Mouse (Mus musculus) liver, embryonic 13.5 days (tissue): Measurements from ENCODE around the gene Ccdc71. TPM values are rescaled to one million over a fixed set of nuclear protein-coding genes. Genes with fewer than 3 reads are reported as not detected.

Experiments
- ATAC-seq: fragments of 200-750 bp; cut with Nextera tagmentation; 2 replicates; pipeline ENCODE4 v1.8.0; 2017; ENCODE audit warnings: low read depth, mild to moderate bottlenecking, moderate number of reproducible peaks, moderate library complexity
- DNase-seq: peaks from one replicate; pipeline ENCODE4 v3.0.0; 2022
- H3K27ac ChIP-seq: fragments of 300-500 bp; sonication (generic); 2 replicates; pipeline ENCODE4 v1.5.1; 2015; ENCODE audit warnings: moderate library complexity, mild to moderate bottlenecking, inconsistent platforms
- H3K27me3 ChIP-seq: fragments of 300-500 bp; sonication (generic); 2 replicates; pipeline ENCODE4 v1.6.1; 2015; ENCODE audit warnings: mild to moderate bottlenecking, inconsistent platforms
- H3K36me3 ChIP-seq: fragments of 300-500 bp; sonication (generic); 2 replicates; pipeline ENCODE4 v1.6.1; 2015; ENCODE audit warnings: mild to moderate bottlenecking, inconsistent platforms
- H3K4me1 ChIP-seq: fragments of 300-500 bp; sonication (generic); replicated peaks from 2 replicates; pipeline ENCODE4 v1.6.1; 2015; ENCODE audit warnings: inconsistent platforms
- H3K4me2 ChIP-seq: fragments of 300-500 bp; sonication (generic); 2 replicates; pipeline ENCODE4 v1.6.1; 2015; ENCODE audit warnings: inconsistent platforms, mild to moderate bottlenecking, moderate library complexity
- H3K4me3 ChIP-seq: fragments of 300-500 bp; sonication (generic); replicated peaks from 2 replicates; pipeline ENCODE4 v1.5.1; 2015; ENCODE audit warnings: mild to moderate bottlenecking, inconsistent platforms
- H3K9ac ChIP-seq: fragments of 300-500 bp; sonication (generic); 2 replicates; pipeline ENCODE4 v1.6.1; 2015; ENCODE audit warnings: mild to moderate bottlenecking, inconsistent platforms
- H3K9me3 ChIP-seq: fragments of 300-500 bp; sonication (generic); replicated peaks from 2 replicates; pipeline ENCODE4 v1.6.1; 2016; ENCODE audit warnings: inconsistent platforms
- WGBS: fragments of 180-500 bp; shearing (Covaris S2); methylation state at CpG from one replicate; pipeline ENCODE4 v1.1.7; 2015; ENCODE audit not compliant: insufficient replicate concordance; 5-methylcytosine and 5-hydroxymethylcytosine counted together
- polyA plus RNA-seq: library from polyadenylated mRNA; unstranded; fragments of >200 nt; fragmentation: Nextera tagmentation; extraction: Ambion mirVana; gene quantifications from 2 replicates; pipeline ENCODE4 v1.2.1, GENCODE M21; 2015

The Ccdc71 gene
- polyA plus RNA-seq, 1 experiment from 2014 or later: 23.5 TPM

DNA sequence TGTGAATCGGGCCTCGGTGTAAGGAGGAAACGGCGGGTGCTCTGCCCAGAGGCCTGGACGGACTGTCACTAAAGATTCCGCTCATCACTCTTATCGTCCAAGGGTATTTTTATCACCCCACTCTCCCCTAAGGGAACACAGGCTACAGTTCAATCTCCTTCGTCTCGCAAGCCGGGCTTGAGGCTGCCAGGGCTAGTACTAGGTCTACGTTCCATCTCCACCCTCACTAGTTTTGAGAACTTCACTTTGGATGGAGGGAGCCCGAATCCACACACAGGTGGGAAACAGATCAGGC lies 30.9 kb downstream of the Ccdc71 start:
- H3K4me3 ChIP-seq: peak overlapping the region; percentile 98
- peak overlapping the region; percentile 95 for H3K9ac ChIP-seq
- peaks cover 54% of the 10 kb centered on the region for H3K36me3 ChIP-seq
- peak overlapping the region; percentile 96 for H3K27ac ChIP-seq
- H3K4me1 ChIP-seq: peaks cover 27% of the 10 kb centered on the region
- peak overlapping the region; percentile 93 for H3K4me2 ChIP-seq
- WGBS: 3% methylated on average over 12 of the region's 12 CpGs
- DNase-seq (no peak), ATAC-seq (peak; percentile 14)
- no peaks in the 10 kb centered on the region for H3K27me3 ChIP-seq
- H3K9me3 ChIP-seq: no peaks in the 10 kb centered on the region

DNA sequence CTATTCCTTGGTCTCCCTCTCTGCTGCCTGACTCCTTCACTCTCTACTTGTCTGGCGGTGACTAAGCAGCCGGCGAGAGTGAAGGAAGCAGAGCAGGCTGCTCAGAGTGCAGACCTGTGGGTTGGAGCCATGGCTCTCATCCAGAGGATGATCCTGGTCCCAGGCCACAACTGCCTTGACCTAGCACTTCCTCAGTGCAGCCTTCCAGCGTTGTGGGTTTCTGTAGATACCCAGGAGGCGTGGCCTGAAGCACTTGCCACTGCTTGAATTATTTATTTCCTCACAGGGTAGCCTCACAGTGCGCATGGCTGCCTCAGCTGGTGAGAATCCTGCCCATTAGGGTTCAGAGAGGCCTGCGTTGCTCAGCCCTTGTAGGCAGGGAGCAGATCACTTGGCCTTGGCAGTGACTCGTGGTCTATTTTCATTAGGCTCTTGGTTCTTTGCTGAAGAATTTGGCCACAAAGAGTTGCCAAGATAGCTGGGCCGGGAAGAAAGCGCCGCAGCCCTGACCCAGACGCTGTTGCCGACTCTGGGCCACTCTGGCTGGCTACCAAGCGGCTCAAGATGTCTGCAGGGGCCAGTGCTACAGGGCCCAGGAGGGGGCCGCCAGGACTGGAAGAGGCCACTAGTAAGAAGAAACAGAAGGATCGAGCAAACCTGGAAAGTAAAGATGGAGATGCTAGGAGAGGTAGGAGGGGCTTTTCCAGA lies 31.9 kb downstream of the Ccdc71 start:
- Histone ChIP-seq H3K4me1 (peaks cover 27% of the 10 kb centered on the region), H3K9ac (peak overlapping the region; percentile 95), H3K27ac (peak overlapping the region; percentile 96), H3K4me2 (peak overlapping the region; percentile 93), H3K36me3 (peaks cover 59% of the 10 kb centered on the region), H3K9me3 (no peaks in the 10 kb centered on the region), H3K27me3 (no peaks in the 10 kb centered on the region), H3K4me3 (peak overlapping the region; percentile 98)
- DNase-seq: no peak
- WGBS: 68% methylated on average over 16 of the region's 16 CpGs
- ATAC-seq: no peak

DNA sequence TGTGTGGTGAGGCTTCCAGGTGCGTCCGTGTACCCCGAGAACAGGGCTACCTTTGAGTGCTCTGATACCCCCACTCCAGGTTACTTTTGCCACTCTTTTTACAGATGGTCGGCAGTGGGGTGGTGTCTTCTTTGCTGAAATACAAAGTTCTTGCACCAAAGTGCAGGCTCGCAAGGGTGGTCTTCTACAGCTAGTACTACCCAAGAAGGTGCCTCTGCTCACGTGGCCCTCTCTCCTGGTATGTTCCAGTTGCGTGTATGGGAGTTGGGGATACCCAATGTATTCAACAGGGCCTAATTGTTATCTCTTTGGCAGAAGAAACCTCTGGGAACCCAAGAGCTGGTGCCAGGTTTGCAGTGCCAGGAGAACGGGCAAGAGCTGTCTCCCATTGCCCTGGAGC lies 32.9 kb downstream of the Ccdc71 start:
- ATAC-seq (no peak), DNase-seq (no peak)
- 94% methylated on average over 8 of the region's 8 CpGs for WGBS
- Histone ChIP-seq H3K9me3 (no peaks in the 10 kb centered on the region), H3K4me3 (no peak overlapping the region), H3K4me2 (no peak overlapping the region), H3K27ac (no peak overlapping the region), H3K4me1 (peaks cover 27% of the 10 kb centered on the region), H3K9ac (no peak overlapping the region), H3K27me3 (no peaks in the 10 kb centered on the region), H3K36me3 (peaks cover 66% of the 10 kb centered on the region)

DNA sequence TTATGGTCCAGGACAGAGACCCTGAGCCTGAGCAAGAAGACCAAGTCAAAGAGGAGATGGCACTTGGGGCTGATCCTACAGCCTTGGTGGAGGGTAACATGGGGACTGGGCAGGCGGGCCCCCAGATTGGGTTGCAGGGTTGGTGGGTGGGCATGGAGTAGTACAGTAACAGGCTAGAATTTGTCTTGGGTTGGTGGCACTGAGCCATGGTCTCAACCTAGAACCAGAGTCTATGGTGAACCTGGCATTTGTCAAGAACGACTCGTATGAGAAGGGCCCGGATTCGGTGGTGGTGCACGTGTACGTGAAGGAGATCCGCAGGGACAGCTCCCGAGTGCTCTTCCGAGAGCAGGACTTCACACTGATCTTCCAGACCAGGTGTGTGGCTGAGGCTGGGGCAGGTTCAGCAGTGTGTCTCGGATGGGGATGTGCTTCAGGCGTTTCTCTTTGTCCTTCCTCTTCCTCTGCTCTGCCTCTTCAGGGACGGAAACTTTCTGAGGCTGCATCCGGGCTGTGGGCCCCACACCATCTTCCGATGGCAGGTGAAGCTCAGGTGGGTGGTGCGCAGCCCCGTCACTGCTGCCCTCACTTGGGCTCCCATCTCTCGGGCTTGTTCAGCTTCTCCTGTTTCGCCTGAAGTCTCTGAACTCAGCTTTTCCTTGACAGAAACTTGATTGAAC lies 34.0 kb downstream of the Ccdc71 start:
- 88% methylated on average over 19 of the region's 19 CpGs for WGBS
- Histone ChIP-seq H3K9ac (no peak overlapping the region), H3K4me2 (no peak overlapping the region), H3K9me3 (no peaks in the 10 kb centered on the region), H3K36me3 (peaks cover 71% of the 10 kb centered on the region), H3K4me3 (no peak overlapping the region), H3K4me1 (peaks cover 27% of the 10 kb centered on the region), H3K27ac (no peak overlapping the region), H3K27me3 (no peaks in the 10 kb centered on the region)
- ATAC-seq (no peak), DNase-seq (no peak)

DNA sequence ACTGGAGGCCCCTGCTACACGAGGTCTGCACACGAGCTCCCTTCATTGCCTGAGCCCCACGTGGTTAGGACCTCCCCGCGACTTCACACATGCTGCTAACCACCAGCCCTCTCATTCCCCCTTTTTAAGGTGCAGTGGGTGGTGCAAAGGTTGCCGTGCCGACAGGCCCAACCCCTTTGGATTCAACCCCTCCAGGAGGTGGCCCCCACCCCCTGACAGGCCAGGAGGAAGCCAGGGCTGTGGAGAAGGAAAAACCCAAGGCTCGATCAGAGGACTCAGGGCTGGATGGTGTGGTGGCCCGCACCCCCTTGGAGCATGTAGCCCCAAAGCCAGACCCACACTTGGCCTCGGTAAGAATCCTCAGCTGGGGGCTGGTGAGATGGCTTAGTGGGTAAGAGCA lies 34.6 kb downstream of the Ccdc71 start:
- Histone ChIP-seq H3K27ac (no peak overlapping the region), H3K9me3 (no peaks in the 10 kb centered on the region), H3K36me3 (peaks cover 77% of the 10 kb centered on the region), H3K4me1 (peaks cover 24% of the 10 kb centered on the region), H3K4me2 (no peak overlapping the region), H3K9ac (no peak overlapping the region), H3K4me3 (no peak overlapping the region), H3K27me3 (no peaks in the 10 kb centered on the region)
- WGBS: 76% methylated on average over 10 of the region's 10 CpGs
- DNase-seq (no peak), ATAC-seq (no peak)

DNA sequence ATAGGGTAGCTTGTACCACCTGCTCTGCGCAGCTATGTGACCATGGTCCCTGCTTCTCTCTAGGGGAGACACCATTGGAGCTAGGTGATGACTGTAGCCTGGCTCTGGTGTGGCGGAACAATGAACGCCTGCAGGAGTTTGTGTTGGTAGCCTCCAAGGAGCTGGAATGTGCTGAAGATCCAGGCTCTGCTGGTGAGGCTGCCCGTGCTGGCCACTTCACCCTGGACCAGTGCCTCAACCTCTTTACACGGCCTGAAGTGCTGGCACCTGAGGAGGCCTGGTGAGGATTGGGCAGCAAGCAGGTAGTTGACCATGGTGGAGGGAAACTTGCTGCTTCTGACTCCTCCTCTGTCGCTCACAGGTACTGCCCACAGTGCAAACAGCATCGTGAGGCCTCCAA lies 38.9 kb downstream of the Ccdc71 start:
- Histone ChIP-seq H3K36me3 (peaks cover 94% of the 10 kb centered on the region), H3K9ac (no peak overlapping the region), H3K27me3 (no peaks in the 10 kb centered on the region), H3K9me3 (no peaks in the 10 kb centered on the region), H3K4me3 (no peak overlapping the region), H3K4me2 (no peak overlapping the region), H3K4me1 (no peaks in the 10 kb centered on the region), H3K27ac (no peak overlapping the region)
- DNase-seq (no peak), ATAC-seq (no peak)
- 89% methylated on average over 7 of the region's 7 CpGs for WGBS

DNA sequence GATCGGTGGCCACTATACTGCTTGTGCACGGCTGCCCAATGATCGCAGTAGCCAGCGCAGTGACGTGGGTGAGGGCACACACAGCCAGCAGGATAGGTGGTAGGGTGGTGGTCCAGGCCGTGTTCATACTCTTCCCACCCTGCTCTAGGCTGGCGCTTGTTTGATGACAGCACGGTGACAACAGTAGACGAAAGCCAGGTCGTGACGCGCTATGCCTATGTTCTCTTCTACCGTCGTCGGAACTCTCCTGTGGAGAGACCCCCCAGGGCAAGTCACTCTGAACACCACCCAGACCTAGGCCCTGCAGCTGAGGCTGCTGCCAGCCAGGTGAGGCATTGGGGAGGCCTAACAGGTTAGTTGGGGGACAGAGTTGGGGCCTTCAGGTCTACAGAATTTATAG lies 39.6 kb downstream of the Ccdc71 start:
- Histone ChIP-seq H3K27me3 (no peaks in the 10 kb centered on the region), H3K36me3 (peaks cover 87% of the 10 kb centered on the region), H3K4me2 (no peak overlapping the region), H3K9me3 (no peaks in the 10 kb centered on the region), H3K4me3 (no peak overlapping the region), H3K27ac (no peak overlapping the region), H3K9ac (no peak overlapping the region), H3K4me1 (no peaks in the 10 kb centered on the region)
- ATAC-seq (no peak), DNase-seq (no peak)
- 90% methylated on average over 15 of the region's 15 CpGs for WGBS

DNA sequence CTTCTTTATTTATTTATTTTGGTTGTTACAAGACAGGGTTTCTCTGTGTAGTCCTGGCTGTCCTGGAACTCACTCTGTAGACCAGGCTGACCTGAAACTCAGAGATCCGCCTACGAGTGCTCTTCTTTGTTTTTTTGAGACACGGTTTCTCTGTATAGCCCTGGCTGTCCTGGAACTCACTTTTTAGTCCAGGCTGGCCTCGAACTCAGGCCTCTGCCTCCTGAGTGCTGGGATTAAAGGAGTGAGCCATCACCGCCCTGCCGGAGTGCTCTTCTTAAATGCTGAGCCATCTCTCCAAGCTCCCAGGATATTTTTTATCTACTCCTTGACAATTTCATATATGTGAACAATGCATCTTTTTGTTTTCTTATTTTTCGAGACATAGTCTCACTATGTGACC lies 46.6 kb downstream of the Ccdc71 start:
- H3K4me2 ChIP-seq: peak overlapping the region; percentile 79
- H3K4me3 ChIP-seq: peak overlapping the region; percentile 80; the same call in 1 of the 2 replicates
- ATAC-seq: no peak
- H3K36me3 ChIP-seq: peaks cover 44% of the 10 kb centered on the region
- H3K27me3 ChIP-seq: no peaks in the 10 kb centered on the region
- DNase-seq: no peak
- H3K9ac ChIP-seq: no peak overlapping the region
- H3K27ac ChIP-seq: no peak overlapping the region
- no peaks in the 10 kb centered on the region for H3K9me3 ChIP-seq
- peaks cover 22% of the 10 kb centered on the region for H3K4me1 ChIP-seq
- 86% methylated on average over 7 of the region's 7 CpGs for WGBS

DNA sequence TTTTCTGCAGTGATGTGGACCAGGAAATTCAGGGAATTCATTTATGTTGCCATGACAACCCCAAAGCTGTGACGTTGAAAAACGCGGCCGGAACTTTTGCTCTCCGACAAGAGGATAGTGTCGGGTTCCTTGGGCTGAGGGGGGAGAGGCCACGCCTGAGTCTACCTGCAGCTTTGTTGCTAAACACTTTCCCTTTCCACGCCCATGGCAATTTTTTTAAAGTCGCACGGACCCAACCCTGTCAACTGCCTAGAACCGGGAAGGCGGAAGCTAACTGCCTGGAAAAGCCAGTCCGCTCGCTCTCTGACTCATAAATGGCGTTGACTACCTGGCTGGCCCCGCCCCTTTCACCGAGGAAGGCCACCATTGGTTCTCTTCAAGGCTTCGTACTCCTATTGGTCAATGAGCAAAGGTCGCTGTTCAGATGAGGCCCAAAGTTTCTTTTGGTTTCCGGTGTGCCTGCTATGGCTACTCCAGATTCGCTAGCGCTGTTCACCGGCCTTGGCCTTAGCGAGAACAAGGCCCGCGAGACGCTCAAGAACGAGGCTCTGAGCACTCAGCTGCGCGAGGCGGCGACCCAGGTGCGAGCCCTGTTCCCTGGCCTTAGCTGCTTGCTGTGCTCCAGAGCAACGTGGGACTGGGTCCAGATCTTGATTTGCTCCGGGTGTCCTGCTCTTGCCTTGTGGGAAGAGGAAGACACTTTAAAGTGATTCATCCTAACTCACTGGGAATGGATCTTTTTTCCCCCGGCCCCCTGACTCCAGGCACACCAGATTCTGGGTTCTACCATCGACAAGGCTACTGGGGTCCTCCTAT lies 47.5 kb downstream of the Ccdc71 start, which contains the start of gene Qars:
TSS of gene Qars (plus strand) at position 88 of the 816 bp plus-strand sequence.
- ATAC-seq: peak; percentile 96
- Histone ChIP-seq H3K27ac (peak within 1 kb of the TSS; percentile 85), H3K9me3 (no peaks in the 10 kb centered on the region), H3K9ac (peak within 1 kb of the TSS; percentile 83), H3K4me2 (peak within 1 kb of the TSS; percentile 79), H3K4me3 (peak within 1 kb of the TSS; percentile 80), H3K27me3 (no peaks in the 10 kb centered on the region), H3K36me3 (peaks cover 46% of the 10 kb centered on the region), H3K4me1 (peaks cover 22% of the 10 kb centered on the region)
- under 1% methylated on average over 37 of the region's 37 CpGs for WGBS
- DNase-seq: peak; percentile 94

DNA sequence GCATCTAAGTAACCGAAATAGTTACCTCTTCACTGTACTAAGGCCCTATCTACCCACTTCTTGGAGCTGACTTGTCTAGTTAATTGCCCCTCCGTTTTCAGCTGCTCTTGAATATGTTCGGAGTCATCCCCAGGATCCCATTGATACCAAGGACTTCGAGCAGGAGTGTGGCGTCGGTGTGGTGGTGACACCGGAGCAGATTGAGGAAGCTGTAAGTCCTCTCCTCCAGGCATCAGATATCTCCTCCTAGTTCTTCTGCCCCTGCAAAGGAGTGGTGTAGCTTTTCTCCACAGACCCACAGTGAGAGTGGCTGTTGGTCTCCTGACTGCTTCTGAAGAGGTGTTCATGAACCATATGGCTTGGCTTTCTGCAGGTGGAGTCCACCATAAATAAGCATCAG lies 48.4 kb downstream of the Ccdc71 start:
- Histone ChIP-seq H3K4me3 (peak overlapping the region; percentile 80), H3K36me3 (peaks cover 46% of the 10 kb centered on the region), H3K27ac (no peak overlapping the region; the same call in 1 of the 2 replicates), H3K9ac (peak overlapping the region; percentile 83), H3K27me3 (no peaks in the 10 kb centered on the region), H3K4me2 (peak overlapping the region; percentile 79), H3K4me1 (peaks cover 22% of the 10 kb centered on the region), H3K9me3 (no peaks in the 10 kb centered on the region)
- WGBS: 57% methylated on average over 7 of the region's 7 CpGs
- ATAC-seq (no peak), DNase-seq (no peak)
